Mouse (Mus musculus) liver, postnatal 0 days (tissue): ENCODE measurements around the gene Tmbim6. TPM values are rescaled to one million over a fixed set of nuclear protein-coding genes. Genes with fewer than 3 reads are reported as not detected.

Experiments used
- ATAC-seq: fragments of 200-750 bp; cut with Nextera tagmentation; 2 replicates; pipeline ENCODE4 v1.8.0; 2017; ENCODE audit warnings: mild to moderate bottlenecking, moderate library complexity
- DNase-seq: peaks from one replicate; pipeline ENCODE4 v3.0.0-alpha.2; 2016
- H3K27ac ChIP-seq: fragments of 300-500 bp; sonication (generic); 2 replicates; pipeline ENCODE4 v1.5.1; 2014; ENCODE audit warnings: antibody characterized with exemption, moderate library complexity, mild to moderate bottlenecking, low read depth
- H3K27me3 ChIP-seq: fragments of 300-500 bp; sonication (generic); 2 replicates; pipeline ENCODE4 v1.6.1; 2014; ENCODE audit warnings: low read length, control low read depth, mixed read lengths; ENCODE audit not compliant: insufficient read depth
- H3K36me3 ChIP-seq: fragments of 300-500 bp; sonication (generic); replicated peaks from 2 replicates; pipeline ENCODE4 v1.6.1; 2014; ENCODE audit warnings: mild to moderate bottlenecking, control low read depth, low read length, moderate library complexity, mixed read lengths; ENCODE audit not compliant: insufficient read depth
- H3K4me1 ChIP-seq: fragments of 300-500 bp; sonication (generic); 2 replicates; pipeline ENCODE4 v1.6.1; 2014; ENCODE audit warnings: antibody characterized with exemption, mild to moderate bottlenecking, control low read depth; ENCODE audit not compliant: insufficient read depth
- H3K4me2 ChIP-seq: fragments of 300-500 bp; sonication (generic); 2 replicates; pipeline ENCODE4 v1.6.1; 2014; ENCODE audit warnings: low read depth, mild to moderate bottlenecking, low read length, moderate library complexity, mixed read lengths
- H3K4me3 ChIP-seq: fragments of 300-500 bp; sonication (generic); 2 replicates; pipeline ENCODE4 v1.5.1; 2014; ENCODE audit warnings: low read depth, low read length
- H3K9ac ChIP-seq: fragments of 300-500 bp; sonication (generic); replicated peaks from 2 replicates; pipeline ENCODE4 v1.6.1; 2014; ENCODE audit warnings: mild to moderate bottlenecking, moderate library complexity
- H3K9me3 ChIP-seq: fragments of 300-500 bp; sonication (generic); 2 replicates; pipeline ENCODE4 v1.6.1; 2016; ENCODE audit warnings: mild to moderate bottlenecking, control low read depth, low read length, mixed read lengths
- CTCF ChIP-seq: sonication (generic); IDR thresholded peaks from 2 replicates; pipeline ENCODE4 v1.5.1; 2016; ENCODE audit warnings: antibody characterized with exemption, low read depth
- EP300 ChIP-seq: IDR thresholded peaks from 2 replicates; pipeline ENCODE4 v1.6.1; 2016; ENCODE audit warnings: antibody characterized with exemption, low read depth, mild to moderate bottlenecking
- WGBS: fragments of 180-500 bp; shearing (Covaris S2); extraction: QIAGEN DNeasy Blood & Tissue Kit; methylation state at CpG from one replicate; pipeline ENCODE4 v1.1.7; 2014; ENCODE audit not compliant: insufficient replicate concordance; 5-methylcytosine and 5-hydroxymethylcytosine counted together
- polyA plus RNA-seq: library from polyadenylated mRNA; unstranded; fragments of >200 nt; fragmentation: Nextera tagmentation; extraction: Ambion mirVana; gene quantifications from 2 replicates; pipeline ENCODE4 v1.2.1, GENCODE M21; 2015

Gene Tmbim6
- polyA plus RNA-seq, 1 experiment from 2014 or later, result 586 TPM

DNA sequence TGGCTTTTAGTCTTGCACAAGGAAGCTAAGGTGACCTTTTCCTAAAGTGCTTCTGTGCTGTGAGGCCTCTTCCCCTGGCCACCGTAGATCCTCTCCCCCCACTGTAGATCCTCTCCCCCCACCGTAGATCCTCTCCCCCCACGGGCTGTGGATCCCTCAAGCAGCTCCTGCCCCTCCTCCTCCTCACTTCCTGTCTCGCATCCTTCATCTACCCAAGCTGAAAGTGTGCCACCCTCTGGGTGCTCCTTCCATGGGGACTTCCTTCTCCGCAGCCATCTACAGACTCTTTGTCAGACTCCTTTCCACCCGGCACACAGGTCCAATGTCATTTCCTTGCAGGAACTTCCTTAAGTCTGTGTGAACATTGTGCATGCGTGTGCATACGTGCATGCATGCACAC is 37.7 kb downstream of the Tmbim6 start:
- no peaks in the 10 kb centered on the region for H3K27me3 ChIP-seq
- WGBS, result 63% methylated on average over 8 of the region's 8 CpGs
- no peak overlapping the region for H3K4me3 ChIP-seq
- H3K4me2 ChIP-seq, result no peak overlapping the region
- no peaks in the 10 kb centered on the region for H3K9me3 ChIP-seq
- H3K9ac ChIP-seq, result no peak overlapping the region
- no peaks in the 10 kb centered on the region; the same call in 1 of the 2 replicates for H3K36me3 ChIP-seq
- DNase-seq (no peak), ATAC-seq (no peak)
- H3K4me1 ChIP-seq, result no peaks in the 10 kb centered on the region
- no peak overlapping the region for H3K27ac ChIP-seq
- TF ChIP-seq EP300 (no peak), CTCF (peak; percentile 11; the same call in 1 of the 2 replicates)

DNA sequence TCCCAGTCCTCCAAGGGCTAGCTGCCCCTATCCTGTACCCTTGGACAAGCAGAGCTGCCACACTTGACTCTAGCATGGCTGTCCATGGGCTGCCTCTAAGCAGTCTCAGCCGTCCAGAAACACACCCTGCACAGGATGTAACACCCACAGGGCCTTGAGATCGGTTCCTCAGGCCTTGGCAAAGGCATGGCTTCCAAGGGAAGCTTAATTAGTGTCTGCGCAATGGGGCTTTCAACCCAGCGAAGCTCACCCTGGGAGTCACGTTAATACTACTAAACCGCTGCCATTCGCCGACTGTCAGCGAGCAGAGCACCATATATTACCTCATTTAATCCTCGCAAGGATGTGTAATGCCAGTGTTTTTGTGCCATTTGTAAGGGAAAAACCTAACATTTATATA is 38.4 kb downstream of the Tmbim6 start:
- no peak for DNase-seq
- Histone ChIP-seq H3K36me3 (no peaks in the 10 kb centered on the region; the same call in 1 of the 2 replicates), H3K9ac (no peak overlapping the region), H3K27ac (no peak overlapping the region), H3K4me2 (no peak overlapping the region), H3K27me3 (no peaks in the 10 kb centered on the region), H3K4me3 (no peak overlapping the region), H3K9me3 (no peaks in the 10 kb centered on the region), H3K4me1 (no peaks in the 10 kb centered on the region)
- TF ChIP-seq EP300 (no peak), CTCF (no peak)
- ATAC-seq, result no peak
- 84% methylated on average over 10 of the region's 10 CpGs for WGBS

DNA sequence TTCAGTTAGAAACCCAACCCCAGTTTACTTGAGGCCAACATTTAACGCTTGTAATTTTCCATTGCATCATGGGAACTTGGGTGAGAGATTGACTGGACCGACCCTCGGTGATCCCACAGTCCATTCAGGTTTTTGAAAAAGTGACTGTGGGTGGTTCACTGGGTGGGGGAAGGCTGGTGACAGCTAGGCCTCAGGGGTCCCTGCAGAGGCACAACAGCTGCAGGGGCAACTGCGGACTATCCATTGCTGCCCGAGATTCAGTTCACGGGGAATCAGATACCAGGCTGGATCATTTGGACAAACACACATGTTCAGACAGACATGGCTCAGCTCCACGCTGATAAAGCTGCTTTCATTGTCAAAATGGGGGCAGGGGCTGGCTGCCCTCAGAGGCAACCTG is 38.8 kb downstream of the Tmbim6 start:
- H3K9me3 ChIP-seq, result no peaks in the 10 kb centered on the region
- no peaks in the 10 kb centered on the region for H3K27me3 ChIP-seq
- 71% methylated on average over 7 of the region's 7 CpGs for WGBS
- no peak for ATAC-seq
- DNase-seq, result no peak
- no peak overlapping the region for H3K9ac ChIP-seq
- no peak for TF ChIP-seq CTCF
- TF ChIP-seq EP300, result no peak
- H3K4me1 ChIP-seq, result no peaks in the 10 kb centered on the region
- no peak overlapping the region for H3K4me2 ChIP-seq
- H3K36me3 ChIP-seq, result no peaks in the 10 kb centered on the region; the same call in 1 of the 2 replicates
- H3K27ac ChIP-seq, result no peak overlapping the region
- no peak overlapping the region for H3K4me3 ChIP-seq

DNA sequence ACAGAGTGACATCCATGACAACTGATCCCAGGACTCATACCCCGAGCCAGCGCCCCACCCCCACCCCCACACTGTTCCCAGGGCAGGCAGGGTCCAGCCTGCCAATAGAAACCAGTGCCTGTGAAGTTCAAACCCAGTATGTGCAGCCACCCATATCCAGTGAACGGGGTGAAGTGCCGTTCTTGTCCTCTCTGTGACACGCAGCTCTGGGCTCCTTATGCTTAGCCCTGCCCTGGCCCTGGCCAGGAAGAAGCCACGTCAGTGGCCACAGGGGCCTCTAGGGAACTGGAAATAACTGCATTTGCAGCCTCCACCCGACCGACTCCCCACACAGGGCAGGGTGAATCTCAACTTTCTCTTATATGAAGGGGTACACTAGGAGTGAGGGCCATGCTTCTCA is 39.3 kb downstream of the Tmbim6 start:
- no peak for DNase-seq
- no peaks in the 10 kb centered on the region for H3K4me1 ChIP-seq
- 72% methylated on average over 8 of the region's 8 CpGs for WGBS
- no peak overlapping the region for H3K4me2 ChIP-seq
- TF ChIP-seq CTCF, result no peak
- TF ChIP-seq EP300, result no peak
- H3K9me3 ChIP-seq, result no peaks in the 10 kb centered on the region
- H3K27me3 ChIP-seq, result no peaks in the 10 kb centered on the region
- no peak overlapping the region for H3K9ac ChIP-seq
- ATAC-seq, result no peak
- H3K36me3 ChIP-seq, result no peaks in the 10 kb centered on the region; the same call in 1 of the 2 replicates
- H3K27ac ChIP-seq, result no peak overlapping the region
- no peak overlapping the region for H3K4me3 ChIP-seq

DNA sequence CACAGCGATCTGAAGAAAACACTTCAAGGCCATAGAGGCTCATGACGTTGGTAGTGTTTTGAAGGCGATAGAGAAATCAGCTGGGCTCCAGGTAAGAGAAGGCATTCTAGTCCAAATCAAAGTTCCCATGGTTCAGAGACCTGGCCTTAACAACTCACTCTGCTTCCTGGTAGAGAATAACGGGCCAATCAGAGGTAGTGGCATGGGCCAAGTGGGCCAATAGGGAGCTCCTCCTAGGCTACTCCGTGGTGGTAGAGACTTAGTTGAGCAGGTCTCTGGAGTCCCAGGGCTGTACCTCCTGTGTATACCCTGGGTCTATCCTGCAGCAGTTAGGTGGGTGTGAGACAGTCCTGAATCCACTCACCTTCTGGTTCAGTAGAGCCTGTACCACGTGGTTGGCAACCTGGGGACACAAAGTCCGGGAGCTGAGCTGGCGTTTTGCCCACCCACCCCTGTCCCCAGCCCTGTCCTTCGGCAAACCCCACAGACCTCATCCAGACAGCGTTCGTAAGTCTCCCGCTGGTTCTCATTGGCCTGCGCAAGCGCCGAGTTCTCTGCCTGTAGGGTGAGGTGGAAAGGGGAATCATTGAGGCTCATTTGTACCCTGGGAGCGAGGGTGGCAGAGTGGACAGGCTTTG is 40.5 kb downstream of the Tmbim6 start:
- Histone ChIP-seq H3K4me1 (no peaks in the 10 kb centered on the region), H3K36me3 (no peaks in the 10 kb centered on the region; the same call in 1 of the 2 replicates), H3K27me3 (no peaks in the 10 kb centered on the region), H3K9me3 (no peaks in the 10 kb centered on the region), H3K4me2 (no peak overlapping the region), H3K27ac (no peak overlapping the region), H3K4me3 (no peak overlapping the region), H3K9ac (no peak overlapping the region)
- ATAC-seq (peak; percentile 44; the same call in 1 of the 2 replicates), DNase-seq (no peak)
- 83% methylated on average over 16 of the region's 16 CpGs for WGBS
- no peak for TF ChIP-seq EP300
- TF ChIP-seq CTCF, result no peak

DNA sequence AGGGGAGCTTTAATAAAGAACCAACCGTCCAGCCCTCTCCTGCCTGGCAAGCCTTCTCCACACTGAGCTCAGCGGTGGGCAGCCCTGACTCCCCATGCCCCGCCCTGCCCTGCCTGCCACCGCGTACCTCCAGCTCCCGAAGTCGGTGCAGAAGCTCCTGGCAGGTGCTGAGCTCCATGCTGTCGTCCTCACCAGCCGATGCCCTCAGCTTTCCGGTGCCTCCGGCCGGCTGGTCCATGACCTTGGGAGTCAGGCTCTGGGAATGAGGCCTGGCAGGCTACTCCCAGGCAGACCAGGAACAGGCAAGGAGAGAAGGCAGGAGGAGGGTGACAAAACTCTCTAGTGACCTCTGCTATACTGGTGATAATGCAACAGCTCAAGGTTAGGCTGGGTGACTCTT is 41.2 kb downstream of the Tmbim6 start:
- Histone ChIP-seq H3K27ac (no peak overlapping the region), H3K27me3 (no peaks in the 10 kb centered on the region), H3K36me3 (no peaks in the 10 kb centered on the region), H3K9ac (no peak overlapping the region), H3K4me2 (no peak overlapping the region), H3K4me1 (no peaks in the 10 kb centered on the region), H3K9me3 (no peaks in the 10 kb centered on the region), H3K4me3 (no peak overlapping the region)
- ATAC-seq (no peak; the same call in 1 of the 2 replicates), DNase-seq (no peak)
- TF ChIP-seq EP300 (no peak), CTCF (no peak)
- WGBS, result 66% methylated on average over 12 of the region's 12 CpGs
